Mouse (Mus musculus): ENCODE results near the gene Drc7. TPM values are rescaled to one million over a fixed set of nuclear protein-coding genes. Genes with fewer than 3 reads are reported as not detected.

The Drc7 gene
- polyA plus RNA-seq, 1 experiment from 2014 or later: not detected

GRCm38 (mm10) chr8:95080381-95081341 is 25.8 kb downstream of the Drc7 start, which contains the start of gene Katnb1:
Katnb1 (plus strand) TSS chr8:95081186.
- WGBS (ENCODE audit: missing documents): under 1% methylated on average over 47 of the region's 47 CpGs
- H3K36me3 ChIP-seq (ENCODE audit: inconsistent target): peaks cover 4% of the 10 kb centered on the region; the same call in 1 of the 2 replicates
- H3K79me2 ChIP-seq (ENCODE audit: inconsistent target): no peaks in the 10 kb centered on the region
- H3K27ac ChIP-seq: peak within 1 kb of the TSS; percentile 75
- H3K4me3 ChIP-seq (ENCODE audit: inconsistent target): peak within 1 kb of the TSS; percentile 79

GRCm38 (mm10) chr8:95081650-95082049 is 26.7 kb downstream of the Drc7 start:
- Histone ChIP-seq H3K4me3 (ENCODE audit: inconsistent target) (peak overlapping the region; percentile 79), H3K79me2 (ENCODE audit: inconsistent target) (no peaks in the 10 kb centered on the region), H3K27ac (peak overlapping the region; percentile 75), H3K36me3 (ENCODE audit: inconsistent target) (peaks cover 4% of the 10 kb centered on the region; the same call in 1 of the 2 replicates)
- WGBS (ENCODE audit: missing documents): 9% methylated on average over 11 of the region's 11 CpGs

GRCm38 (mm10) chr8:95084261-95084660 is 29.4 kb downstream of the Drc7 start:
- no peak overlapping the region for H3K27ac ChIP-seq
- WGBS (ENCODE audit: missing documents): 84% methylated on average over 4 of the region's 4 CpGs
- no peak overlapping the region for H3K4me3 ChIP-seq (ENCODE audit: inconsistent target)
- H3K79me2 ChIP-seq (ENCODE audit: inconsistent target): no peaks in the 10 kb centered on the region
- peaks cover 4% of the 10 kb centered on the region; the same call in 1 of the 2 replicates for H3K36me3 ChIP-seq (ENCODE audit: inconsistent target)

- peaks cover 4% of the 10 kb centered on the region; the same call in 1 of the 2 replicates for H3K36me3 ChIP-seq (ENCODE audit: inconsistent target)
- H3K27ac ChIP-seq: no peak overlapping the region
- H3K4me3 ChIP-seq (ENCODE audit: inconsistent target): no peak overlapping the region
- WGBS (ENCODE audit: missing documents): 94% methylated on average over 10 of the region's 10 CpGs
- H3K79me2 ChIP-seq (ENCODE audit: inconsistent target): no peaks in the 10 kb centered on the region
Measured at GRCm38 (mm10) chr8:95084744-95085431, 30.0 kb downstream of the Drc7 start.

GRCm38 (mm10) chr8:95085432-95086141 is 30.7 kb downstream of the Drc7 start:
- peaks cover 4% of the 10 kb centered on the region; the same call in 1 of the 2 replicates for H3K36me3 ChIP-seq (ENCODE audit: inconsistent target)
- H3K79me2 ChIP-seq (ENCODE audit: inconsistent target): no peaks in the 10 kb centered on the region
- no peak overlapping the region for H3K4me3 ChIP-seq (ENCODE audit: inconsistent target)
- 93% methylated on average over 7 of the region's 7 CpGs for WGBS (ENCODE audit: missing documents)
- H3K27ac ChIP-seq: no peak overlapping the region

- 95% methylated on average over 4 of the region's 4 CpGs for WGBS (ENCODE audit: missing documents)
- no peak overlapping the region for H3K27ac ChIP-seq
- H3K79me2 ChIP-seq (ENCODE audit: inconsistent target): no peaks in the 10 kb centered on the region
- H3K36me3 ChIP-seq (ENCODE audit: inconsistent target): peaks cover 24% of the 10 kb centered on the region; the same call in 1 of the 2 replicates
- H3K4me3 ChIP-seq (ENCODE audit: inconsistent target): no peak overlapping the region
Measured at GRCm38 (mm10) chr8:95093574-95093973, 38.7 kb downstream of the Drc7 start.

- H3K27ac ChIP-seq: no peak overlapping the region
- no peak overlapping the region for H3K4me3 ChIP-seq (ENCODE audit: inconsistent target)
- 37% methylated on average over 5 of the region's 5 CpGs for WGBS (ENCODE audit: missing documents)
- no peaks in the 10 kb centered on the region for H3K79me2 ChIP-seq (ENCODE audit: inconsistent target)
- H3K36me3 ChIP-seq (ENCODE audit: inconsistent target): peaks cover 29% of the 10 kb centered on the region; the same call in 1 of the 2 replicates
Measured at GRCm38 (mm10) chr8:95099009-95099408, 44.1 kb downstream of the Drc7 start.

- Histone ChIP-seq H3K27ac (no peak overlapping the region), H3K36me3 (ENCODE audit: inconsistent target) (peaks cover 18% of the 10 kb centered on the region; the same call in 1 of the 2 replicates), H3K79me2 (ENCODE audit: inconsistent target) (no peaks in the 10 kb centered on the region), H3K4me3 (ENCODE audit: inconsistent target) (no peak overlapping the region)
- 76% methylated on average over 4 of the region's 4 CpGs for WGBS (ENCODE audit: missing documents)
Measured at GRCm38 (mm10) chr8:95101972-95102371, 47.1 kb downstream of the Drc7 start.

- H3K79me2 ChIP-seq (ENCODE audit: inconsistent target): no peaks in the 10 kb centered on the region
- no peaks in the 10 kb centered on the region; the same call in 1 of the 2 replicates for H3K36me3 ChIP-seq (ENCODE audit: inconsistent target)
- 48% methylated on average over 13 of the region's 13 CpGs for WGBS (ENCODE audit: missing documents)
- H3K4me3 ChIP-seq (ENCODE audit: inconsistent target): no peak overlapping the region
- H3K27ac ChIP-seq: no peak overlapping the region
Measured at GRCm38 (mm10) chr8:95107306-95107705, 52.4 kb downstream of the Drc7 start.

GRCm38 (mm10) chr8:95112594-95112993 is 57.7 kb downstream of the Drc7 start:
- H3K27ac ChIP-seq: no peak overlapping the region
- H3K79me2 ChIP-seq (ENCODE audit: inconsistent target): no peaks in the 10 kb centered on the region
- WGBS (ENCODE audit: missing documents): 90% methylated on average over 3 of the region's 3 CpGs
- H3K4me3 ChIP-seq (ENCODE audit: inconsistent target): no peak overlapping the region
- H3K36me3 ChIP-seq (ENCODE audit: inconsistent target): no peaks in the 10 kb centered on the region

GRCm38 (mm10) chr8:95113108-95113507 is 58.2 kb downstream of the Drc7 start:
- WGBS (ENCODE audit: missing documents): 66% methylated on average over 4 of the region's 4 CpGs
- Histone ChIP-seq H3K27ac (no peak overlapping the region), H3K4me3 (ENCODE audit: inconsistent target) (no peak overlapping the region), H3K36me3 (ENCODE audit: inconsistent target) (no peaks in the 10 kb centered on the region), H3K79me2 (ENCODE audit: inconsistent target) (no peaks in the 10 kb centered on the region)

GRCm38 (mm10) chr8:95113750-95114149 is 58.8 kb downstream of the Drc7 start:
- 85% methylated on average over 3 of the region's 3 CpGs for WGBS (ENCODE audit: missing documents)
- no peak overlapping the region for H3K4me3 ChIP-seq (ENCODE audit: inconsistent target)
- no peaks in the 10 kb centered on the region for H3K79me2 ChIP-seq (ENCODE audit: inconsistent target)
- no peak overlapping the region for H3K27ac ChIP-seq
- H3K36me3 ChIP-seq (ENCODE audit: inconsistent target): no peaks in the 10 kb centered on the region

GRCm38 (mm10) chr8:95123455-95123854 is 68.6 kb downstream of the Drc7 start:
- Histone ChIP-seq H3K36me3 (ENCODE audit: inconsistent target) (no peaks in the 10 kb centered on the region), H3K4me3 (ENCODE audit: inconsistent target) (no peak overlapping the region), H3K27ac (no peak overlapping the region), H3K79me2 (ENCODE audit: inconsistent target) (no peaks in the 10 kb centered on the region)
- WGBS (ENCODE audit: missing documents): 87% methylated on average over 5 of the region's 5 CpGs

- WGBS (ENCODE audit: missing documents): 92% methylated on average over 11 of the region's 11 CpGs
- H3K4me3 ChIP-seq (ENCODE audit: inconsistent target): no peak overlapping the region
- H3K27ac ChIP-seq: no peak overlapping the region
- H3K36me3 ChIP-seq (ENCODE audit: inconsistent target): no peaks in the 10 kb centered on the region
- H3K79me2 ChIP-seq (ENCODE audit: inconsistent target): no peaks in the 10 kb centered on the region
Measured at GRCm38 (mm10) chr8:95126497-95126896, 71.6 kb downstream of the Drc7 start.
